Mouse (Mus musculus) A20 (cell line): ENCODE data around the gene Gm19684.
"Not testable (repeated sequence)": the region's sequence is repeated elsewhere in the genome, so short reads cannot be mapped to it uniquely, and the experiment has no call there.

Experiments
- DNase-seq: peaks from one replicate; pipeline ENCODE4 v3.0.0-alpha.2; 2011; ENCODE audit warnings: low read depth, low spot score

Gm19684 gene

DNA sequence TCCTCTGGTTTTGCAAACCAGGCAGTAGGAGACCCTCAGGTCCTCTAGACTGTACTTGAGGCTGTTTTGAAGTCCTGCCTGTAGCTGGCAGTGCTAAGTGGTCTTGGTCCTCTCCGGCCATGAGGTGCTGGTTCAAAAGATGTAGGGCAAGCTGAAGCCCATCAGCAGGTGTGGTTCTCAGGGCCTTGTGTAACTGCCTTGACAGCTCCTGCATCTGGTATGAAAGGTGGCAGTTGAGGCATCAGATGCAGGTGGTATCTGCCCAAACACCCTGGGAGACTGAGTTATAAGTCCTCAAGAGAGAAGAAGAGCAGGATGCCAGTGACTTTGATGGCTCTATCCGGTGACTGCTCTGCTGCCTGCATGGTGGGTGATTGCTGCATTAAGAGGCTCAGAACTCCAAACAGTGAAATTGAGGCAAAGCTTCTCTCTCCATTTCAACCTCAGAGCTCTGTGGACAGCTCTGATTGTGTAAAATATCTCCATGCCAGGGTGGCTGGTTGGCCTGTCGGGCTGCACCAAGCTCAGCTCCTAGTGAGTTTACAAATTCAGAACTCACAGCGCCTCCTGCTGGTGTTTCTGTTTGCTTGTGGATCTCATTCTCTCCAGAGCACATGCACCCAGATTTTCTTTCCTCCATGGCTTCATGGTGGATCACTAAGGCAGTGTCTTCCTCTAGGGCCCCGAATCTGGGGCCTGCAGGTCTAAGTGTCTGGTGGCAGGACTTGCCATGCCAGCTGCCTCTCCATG, 10.2 kb downstream of the Gm19684 start:
- peak; percentile 47 for DNase-seq

DNA sequence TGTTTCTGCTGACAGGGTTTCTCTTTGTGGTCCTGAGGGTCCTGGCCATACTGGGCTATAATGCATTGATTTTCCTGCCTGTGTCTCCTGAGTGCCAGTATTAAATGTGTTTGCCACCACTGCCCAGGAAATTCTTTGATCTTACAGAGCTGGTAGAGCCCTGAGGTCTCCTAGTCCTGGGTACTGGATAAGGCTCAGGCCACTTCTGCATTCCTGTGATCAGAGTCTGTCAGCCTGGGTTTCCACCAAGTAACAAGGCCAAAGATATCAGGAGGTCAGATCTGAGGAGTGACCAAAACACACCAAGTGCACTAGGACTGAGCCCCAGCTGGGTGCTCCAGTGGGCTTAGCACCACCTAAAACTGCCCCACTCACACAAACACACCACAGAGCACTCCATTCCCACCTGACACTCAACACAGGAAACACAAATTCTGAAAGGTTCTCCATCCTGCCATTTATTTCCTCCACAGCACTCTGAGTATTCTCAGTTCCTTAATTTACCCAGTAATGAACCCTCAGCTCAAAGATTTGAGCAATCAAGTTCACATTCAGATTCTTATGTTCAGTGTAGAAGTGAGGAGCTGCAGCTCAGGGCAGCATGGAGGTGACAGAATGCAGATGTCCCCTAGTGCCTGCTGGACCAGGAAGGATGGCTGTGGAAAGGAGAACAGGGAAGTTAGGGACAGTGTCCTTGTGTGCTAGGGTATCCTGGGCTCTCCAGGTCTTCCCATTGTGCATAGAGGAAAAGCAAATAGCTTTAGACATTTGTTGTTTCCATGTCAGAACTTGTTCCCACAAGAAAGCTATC, 14.1 kb downstream of the Gm19684 start:
- DNase-seq, result not testable (repeated sequence)

DNA sequence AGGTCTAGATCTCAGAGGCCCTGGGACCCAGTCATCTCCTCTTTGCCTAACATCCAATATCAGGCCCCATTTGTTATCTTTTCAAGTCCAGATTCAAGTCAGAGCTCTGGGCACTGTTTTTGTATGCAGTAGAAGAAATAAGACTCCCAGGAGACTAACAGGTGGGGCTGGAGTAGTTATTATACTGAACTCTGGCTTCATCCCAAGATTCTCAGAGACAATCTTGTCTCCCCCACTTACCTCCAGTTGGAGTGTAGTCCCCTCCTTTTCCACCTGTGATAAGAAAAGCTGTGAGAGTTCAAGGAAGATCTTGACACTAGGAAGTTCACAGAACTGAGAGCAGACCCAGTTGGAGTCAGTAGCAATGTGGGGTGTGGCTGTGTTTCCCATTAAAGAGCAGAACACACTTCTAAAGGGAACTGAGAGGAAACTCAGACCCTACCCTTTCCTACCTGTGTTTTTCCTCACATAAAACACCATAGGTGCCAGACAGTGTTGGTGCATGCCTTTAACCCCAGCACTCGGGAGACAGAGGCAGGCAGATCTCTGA, 14.9 kb downstream of the Gm19684 start:
- not testable (repeated sequence) for DNase-seq

DNA sequence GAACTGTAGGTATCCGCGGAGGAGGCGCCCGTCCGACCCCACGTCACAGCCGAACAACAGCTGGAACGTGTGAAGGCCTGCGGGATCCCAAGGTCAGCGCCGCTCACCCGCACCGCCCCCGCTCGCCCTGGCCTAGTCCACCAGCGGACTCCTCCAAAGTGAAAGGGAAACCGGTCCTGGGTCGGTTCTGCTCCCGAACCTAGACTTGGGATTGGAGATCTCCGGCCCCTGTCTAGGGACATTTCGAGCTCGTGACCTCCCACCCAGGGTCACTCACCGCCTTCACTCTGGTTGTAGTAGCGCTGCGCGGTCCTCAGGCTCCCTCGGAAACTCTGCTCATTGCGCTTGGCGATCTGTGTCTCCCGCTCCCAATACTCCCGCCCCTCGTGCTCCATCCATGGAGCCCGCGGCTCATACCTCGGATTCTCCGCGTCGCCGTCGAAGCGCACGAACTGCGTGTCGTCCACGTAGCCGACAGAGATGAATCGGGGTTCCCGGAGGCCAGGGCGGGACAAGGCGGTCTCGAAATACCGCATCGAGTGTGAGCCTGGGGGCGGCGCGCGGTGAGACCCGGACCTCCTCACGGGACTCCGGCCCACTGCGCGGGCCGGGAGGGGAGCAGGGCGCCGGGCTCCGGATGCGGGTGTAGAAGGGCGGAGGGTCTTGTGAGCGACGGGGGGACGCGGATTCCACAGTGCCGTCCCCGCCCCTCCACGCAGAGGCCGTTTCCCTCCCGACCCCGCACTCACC, 23.8 kb downstream of the Gm19684 start:
- DNase-seq, result peak; percentile 29

DNA sequence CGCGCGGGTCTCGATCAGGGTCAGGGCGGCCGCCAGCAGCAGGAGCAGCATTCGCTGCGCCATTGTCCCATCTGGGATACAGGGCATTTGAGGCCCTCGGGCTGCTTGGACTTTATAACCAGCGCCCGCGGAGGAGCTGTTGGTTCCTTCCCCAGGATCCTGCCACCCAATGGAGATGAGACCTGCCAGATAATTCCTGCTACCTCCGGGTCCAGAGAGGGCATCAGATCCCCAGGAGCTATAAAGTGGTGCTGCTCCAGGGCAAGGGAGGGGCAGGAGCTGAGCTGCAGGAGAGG, 24.3 kb downstream of the Gm19684 start:
- not testable (repeated sequence) for DNase-seq

DNA sequence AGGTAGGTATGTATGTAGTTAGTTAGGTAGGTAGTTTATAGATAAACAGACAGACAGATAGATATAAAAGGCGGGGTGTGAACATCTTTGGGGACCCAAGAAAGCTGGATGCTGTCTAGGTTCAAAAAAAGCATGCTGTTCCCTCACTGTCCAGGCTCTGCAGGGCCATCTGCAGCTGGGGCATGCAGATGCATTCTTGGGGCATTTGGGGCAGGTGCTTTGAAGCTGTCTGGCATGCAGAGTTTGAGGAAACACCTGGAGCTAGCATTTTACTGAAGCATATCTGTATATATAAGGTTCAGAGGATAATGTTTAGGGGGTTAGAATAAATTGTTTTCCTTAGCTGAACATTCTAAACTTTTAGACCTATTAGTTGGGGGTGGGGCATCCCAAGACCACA, 25.5 kb downstream of the Gm19684 start:
- peak; percentile 40 for DNase-seq

DNA sequence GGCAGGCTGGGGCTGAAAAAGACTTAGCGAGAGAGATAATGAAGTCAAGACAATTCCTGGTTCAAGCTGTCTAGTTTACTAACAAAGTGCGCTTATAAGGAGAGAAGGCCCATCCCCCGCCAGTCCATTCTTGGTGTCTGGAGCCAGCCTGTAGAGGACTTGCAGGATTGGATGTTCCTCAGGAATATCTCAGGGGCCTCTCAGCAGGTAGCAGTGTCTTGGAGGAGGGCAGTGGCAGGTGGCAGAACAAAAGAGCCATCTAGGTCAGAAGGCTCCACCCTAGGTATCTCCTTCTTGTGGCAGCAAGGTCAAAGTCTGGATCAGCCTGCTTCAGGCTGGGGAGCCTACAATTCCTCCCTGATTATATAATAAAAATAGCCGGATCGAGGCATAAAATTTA, 27.0 kb downstream of the Gm19684 start:
- DNase-seq, result not testable (repeated sequence)

DNA sequence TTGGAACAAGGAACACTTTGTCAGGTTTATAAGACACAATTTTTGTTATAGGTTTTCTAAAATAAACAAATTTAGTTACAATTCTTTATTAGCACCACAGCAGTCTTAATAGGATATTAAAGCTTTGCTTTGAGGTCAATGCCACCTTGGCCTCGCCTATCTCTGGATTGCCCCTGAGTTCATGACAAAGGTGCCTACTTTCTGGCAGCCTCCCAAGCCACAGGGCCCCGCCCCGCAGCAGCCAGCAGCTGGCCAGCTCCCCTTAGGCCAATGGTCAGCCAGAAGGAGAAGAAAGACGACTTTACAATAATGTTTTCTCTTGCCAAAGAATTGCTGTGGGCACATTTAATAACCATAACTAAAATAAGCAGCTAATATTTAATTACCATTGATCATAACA, 29.7 kb downstream of the Gm19684 start:
- DNase-seq, result not testable (repeated sequence)

DNA sequence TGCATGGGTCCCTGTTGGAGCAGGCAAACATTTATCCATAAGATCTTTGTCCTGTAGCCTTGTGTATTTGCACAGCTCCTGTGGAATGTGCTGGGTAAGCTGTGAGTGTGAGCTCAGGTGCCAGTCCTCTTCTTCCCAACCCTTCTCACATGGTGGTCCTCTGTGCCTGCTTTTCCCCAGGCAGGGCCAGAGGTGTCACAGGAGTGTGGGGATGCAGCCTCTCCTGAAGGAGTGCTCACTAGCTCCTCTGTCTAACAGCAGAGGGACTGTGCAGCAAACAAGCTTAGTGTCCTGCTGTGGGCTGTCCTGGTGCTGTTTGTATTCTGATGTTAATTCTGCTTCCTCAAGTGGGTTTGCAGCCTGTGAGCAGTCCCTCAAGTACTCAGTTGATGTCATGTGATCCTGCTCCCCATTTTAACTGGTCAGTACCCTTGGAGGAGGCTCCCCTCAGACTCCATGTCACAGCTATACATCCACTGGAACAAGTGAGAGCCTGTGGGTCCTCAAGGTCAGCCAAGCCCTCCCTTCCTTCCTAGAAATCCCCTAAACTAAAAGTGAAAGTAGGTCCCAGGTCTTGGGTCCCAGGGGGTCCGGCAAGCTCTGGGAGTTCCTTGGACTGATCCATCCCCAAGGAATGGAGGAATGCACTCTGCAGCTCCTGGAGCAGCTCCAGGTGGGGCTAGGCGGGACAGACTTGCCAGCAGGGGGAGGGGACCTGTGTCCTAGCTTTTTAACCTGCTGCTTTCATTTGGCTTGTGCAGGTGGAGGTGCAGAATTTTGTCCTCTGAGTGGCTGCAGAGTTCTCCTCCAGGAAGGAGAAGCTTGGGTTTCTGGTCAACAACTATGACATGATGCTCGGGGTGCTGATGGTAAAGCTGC, 33.0 kb downstream of the Gm19684 start:
- DNase-seq, result no peak

DNA sequence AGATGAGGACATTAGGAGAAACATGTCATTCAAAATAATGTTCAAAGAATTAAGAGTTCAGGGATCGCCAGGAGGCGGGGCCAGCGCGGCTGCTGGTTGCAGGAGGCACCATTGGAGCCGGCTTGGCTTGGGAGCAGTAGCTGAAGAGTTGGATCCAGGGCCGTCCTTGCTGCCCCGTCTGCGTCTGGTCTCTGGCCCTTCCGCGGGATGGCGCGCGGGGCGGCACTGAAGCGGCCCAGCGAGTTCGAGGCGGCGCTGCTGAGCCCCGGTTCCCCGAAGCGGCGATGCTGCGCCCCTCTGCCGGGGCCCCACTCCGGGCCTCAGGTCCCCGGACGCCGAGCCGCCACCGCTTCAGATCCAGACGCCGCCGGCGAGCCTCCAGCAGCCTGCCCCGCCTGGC, 36.3 kb downstream of the Gm19684 start:
- DNase-seq, result not testable (repeated sequence)

DNA sequence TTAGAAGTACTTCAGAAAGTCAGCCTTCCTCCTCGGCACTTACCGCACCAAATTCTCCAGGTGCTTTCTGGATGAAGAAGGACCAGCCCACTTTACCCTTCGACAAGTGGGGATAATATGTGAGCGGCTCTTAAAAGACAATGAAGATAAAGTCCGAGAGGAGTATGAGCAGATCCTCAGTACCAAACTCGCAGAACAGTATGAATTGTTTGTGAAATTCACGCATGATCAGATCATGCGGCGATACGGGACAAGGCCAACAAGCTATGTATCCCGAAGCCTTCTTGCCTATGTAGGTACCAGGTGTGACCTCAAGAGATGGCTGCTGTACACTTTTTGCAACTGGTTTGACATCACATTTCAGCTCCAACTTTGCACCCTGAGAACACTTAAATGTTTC, 36.8 kb downstream of the Gm19684 start:
- not testable (repeated sequence) for DNase-seq

DNA sequence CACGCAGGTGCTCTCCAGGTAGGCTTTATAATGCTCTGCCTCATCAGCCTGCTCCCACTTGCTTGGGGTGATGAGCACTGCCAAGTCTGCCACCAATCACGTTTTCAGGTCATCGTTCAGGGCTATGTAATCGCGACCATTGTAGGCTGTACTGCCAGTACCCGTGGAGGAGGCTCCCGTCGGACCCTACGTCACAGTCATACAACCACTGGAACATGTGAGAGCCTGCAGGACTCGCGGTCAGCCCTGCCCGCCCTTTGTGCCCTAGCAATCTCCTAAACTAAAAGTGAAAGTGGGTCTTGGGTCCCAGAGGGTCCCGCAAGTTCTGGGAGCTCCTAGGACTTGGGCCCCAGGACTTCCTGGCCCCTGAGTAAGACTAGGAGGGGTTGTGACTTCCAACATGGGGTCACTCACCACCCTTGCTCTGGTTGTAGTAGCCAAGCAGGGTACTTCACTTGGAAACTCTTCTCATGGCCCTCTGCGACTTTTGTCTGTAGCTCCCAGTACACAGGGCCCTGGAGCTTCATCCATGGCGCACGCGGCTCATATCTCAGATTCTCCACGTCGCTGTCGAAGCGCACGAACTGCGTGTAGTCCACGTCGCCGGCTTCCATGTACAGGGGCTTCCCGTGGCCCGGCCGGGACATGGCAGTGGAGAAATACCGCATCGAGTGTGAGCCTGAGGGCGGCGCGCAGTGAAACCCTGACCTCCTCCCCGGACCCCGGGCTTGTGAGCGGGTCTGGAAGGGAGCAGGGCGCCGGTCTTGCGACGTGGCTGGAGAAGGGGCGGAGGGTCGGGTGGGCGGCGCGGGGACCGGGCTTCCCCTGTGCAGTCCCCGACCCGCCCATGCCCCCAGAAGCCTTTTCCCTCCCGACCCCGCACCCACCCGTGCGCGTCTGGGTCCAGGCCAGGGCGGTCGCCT, 39.9 kb downstream of the Gm19684 start:
- DNase-seq, result no peak

DNA sequence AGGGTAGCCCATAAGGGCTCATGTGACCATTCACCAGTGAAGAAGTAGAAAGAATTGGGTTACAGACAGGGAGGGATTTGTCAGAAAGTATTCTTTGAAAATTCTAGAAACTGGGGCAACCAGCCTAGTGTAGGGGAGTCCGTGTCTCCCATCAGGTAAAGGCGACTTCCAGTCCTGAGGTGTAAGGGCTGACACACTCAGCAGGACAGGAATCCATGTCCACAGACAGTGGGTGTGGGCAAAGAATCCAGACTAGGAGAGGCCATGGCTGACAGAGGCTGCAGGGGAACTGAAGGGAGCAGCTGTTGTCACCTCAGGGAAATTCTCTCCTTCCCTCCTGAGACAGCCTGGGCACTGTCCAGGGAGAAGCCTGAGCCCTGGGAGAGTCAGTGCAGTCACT, 45.4 kb downstream of the Gm19684 start:
- not testable (repeated sequence) for DNase-seq

DNA sequence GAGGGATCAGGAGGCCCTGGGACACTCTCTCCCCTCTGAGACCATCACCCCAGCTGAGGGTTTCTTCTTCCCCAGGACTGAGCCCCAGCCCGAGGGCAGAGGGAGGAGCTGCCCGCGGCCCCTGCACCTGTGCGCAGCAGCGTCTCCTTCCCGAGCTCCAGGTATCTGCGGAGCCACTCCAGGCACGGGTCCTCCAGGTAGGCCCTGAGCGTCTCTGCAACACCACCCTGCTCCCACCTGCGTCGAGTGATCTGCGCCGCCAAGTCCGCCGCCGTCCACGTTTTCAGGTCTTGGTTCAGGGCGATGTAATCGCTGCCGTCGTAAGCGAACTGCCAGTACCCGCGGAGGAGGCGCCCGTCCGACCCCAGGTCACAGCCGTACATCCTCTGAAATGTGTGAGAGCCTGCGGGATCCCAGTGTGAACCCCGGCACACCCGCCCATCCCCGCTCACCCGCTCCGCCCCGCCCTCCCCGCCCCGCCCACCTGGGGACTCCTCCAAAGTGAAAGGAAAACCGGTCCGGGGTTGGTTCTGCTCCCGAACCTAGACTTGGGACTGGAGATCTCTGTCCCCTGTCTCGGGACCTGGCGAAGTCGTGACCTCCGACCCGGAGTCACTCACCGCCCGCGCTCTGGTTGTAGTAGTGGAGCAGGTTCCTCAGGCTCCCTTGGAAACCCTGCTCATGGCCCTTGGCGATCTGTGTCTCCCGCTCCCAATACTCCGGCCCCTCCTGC, 46.0 kb downstream of the Gm19684 start:
- DNase-seq, result no peak

DNA sequence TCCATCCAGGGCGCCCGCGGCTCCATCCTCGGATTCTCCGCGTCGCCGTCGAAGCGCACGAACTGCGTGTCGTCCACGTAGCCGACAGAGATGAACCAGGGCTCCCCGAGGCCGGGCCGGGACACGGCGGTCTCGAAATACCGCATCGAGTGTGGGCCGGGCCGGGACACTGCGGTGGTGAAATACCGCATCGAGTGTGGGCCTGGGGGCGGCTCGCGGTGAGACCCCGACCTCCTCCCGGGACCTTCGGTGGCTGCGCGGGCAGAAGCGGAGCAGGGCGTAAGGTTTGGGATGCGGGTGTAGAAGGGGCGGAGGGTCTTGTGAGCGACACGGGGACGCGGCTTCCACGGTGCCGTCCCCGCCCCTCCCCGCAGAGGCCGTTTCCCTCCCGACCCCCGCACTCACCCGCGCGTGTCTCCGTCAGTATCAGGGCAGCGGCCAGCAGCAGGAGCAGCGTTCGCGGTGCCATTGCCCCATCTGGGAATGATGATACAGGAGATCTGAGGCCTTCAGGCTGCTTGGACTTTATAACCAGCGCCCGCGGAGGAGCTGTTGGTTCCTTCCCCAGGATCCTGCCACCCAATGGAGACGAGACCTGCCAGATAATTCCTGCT, 46.7 kb downstream of the Gm19684 start, which contains the start of gene Gm8909:
Gm8909 (minus strand) TSS at position 499 of the 614 bp plus-strand sequence.
- DNase-seq, result no peak

DNA sequence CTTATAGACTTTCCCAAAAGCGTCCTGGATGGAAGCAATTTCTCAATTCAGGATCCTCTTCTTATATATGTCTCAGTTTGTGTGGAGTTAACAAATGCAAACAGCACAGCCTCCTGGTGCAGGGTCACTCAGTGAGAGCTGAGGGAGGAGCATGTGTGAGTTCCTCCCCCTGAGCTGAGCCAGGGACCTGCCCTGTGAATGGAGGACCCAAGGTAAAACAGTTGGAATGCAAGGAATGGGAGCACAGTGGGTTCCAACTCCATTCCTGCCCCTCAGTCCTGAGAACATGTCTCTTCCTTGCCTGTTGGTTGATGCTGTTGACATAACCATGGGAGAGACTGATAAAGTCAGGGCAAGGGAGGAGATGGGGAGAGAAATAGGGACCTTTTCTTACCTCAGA, 47.6 kb downstream of the Gm19684 start:
- DNase-seq, result not testable (repeated sequence)

DNA sequence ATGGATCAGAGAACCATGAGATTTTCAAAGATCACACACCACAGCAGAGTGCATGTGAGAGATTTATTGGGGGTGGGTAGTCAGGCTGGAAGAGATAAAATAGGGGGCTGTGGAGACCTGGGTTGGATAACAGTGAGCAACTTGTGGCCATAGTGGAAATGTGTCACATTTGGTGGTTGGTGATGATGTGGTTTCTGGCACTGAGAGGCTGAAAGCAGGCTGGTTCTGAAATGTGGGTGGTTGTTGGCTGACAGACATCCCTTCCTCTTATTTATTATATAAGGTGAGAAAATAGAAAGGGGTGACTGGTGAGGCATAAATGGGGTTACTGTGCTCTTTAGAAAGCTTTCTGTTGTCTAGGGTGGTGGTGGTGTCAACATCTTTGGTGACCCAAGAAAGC, 48.3 kb downstream of the Gm19684 start:
- DNase-seq, result no peak

DNA sequence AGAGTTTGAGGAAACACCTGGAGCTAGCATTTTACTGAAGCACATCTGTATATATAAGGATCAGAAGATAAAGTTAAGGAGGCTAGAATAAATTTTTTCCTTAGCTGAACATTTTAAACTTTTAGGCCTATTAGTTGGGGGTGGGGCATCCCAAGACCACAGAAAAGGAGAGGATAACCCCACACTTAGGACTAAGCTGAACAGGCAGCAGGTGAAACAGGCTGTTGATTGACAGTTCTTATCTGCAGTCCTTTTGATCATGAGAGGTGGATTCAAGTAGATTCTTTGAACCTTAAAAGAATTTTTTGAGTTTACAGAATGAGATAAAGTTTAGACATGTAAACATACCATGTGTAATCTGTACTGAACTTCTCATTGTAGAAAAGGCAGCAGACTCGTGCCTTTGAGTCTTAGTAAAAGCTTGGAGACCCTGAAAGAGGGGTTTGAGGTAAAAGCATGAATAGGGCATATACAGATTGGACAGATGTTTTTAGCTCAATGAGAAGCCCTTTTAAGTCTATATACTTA, 48.9 kb downstream of the Gm19684 start:
- peak; percentile 25 for DNase-seq

DNA sequence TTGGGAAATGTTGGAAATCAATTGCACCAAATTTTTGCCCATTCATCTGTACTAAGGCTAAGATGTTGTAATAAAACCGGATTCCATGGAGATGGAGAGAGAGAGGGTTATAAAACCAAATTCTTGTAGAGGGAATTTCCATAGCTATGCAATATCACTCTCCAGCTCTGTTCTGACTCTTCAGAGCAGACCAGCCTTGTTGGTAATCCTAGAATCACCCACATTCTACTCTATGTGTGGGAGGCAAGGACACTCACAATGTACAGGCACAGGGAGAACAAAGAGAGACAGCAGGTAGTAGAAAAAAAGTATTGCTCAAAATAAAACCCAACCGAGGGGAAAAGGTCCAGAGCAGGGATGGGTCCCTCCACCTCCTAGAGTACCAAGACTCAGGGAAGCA, 54.7 kb downstream of the Gm19684 start:
- DNase-seq, result not testable (repeated sequence)
